Mouse (Mus musculus): Measurements from ENCODE around the gene Prr19. TPM values are rescaled to one million over a fixed set of nuclear protein-coding genes. Genes with fewer than 3 reads are reported as not detected.

The Prr19 gene
- total RNA-seq, 2 experiments from 2014 or later = 0.52 to 0.87 TPM

GRCm38 (mm10) chr7:25274996-25275395 lies 26.2 kb upstream of the Prr19 start:
- intact Hi-C loops (cut with DNase I) = no loop called here
- no peak for DNase-seq

GRCm38 (mm10) chr7:25275555-25276298 lies 25.5 kb upstream of the Prr19 start:
- DNase-seq = no peak
- intact Hi-C loops (cut with DNase I) = no loop called here

- DNase-seq = no peak
- intact Hi-C loops (cut with DNase I) = no loop called here
Observed at GRCm38 (mm10) chr7:25277405-25277804, 23.8 kb upstream of the Prr19 start.

GRCm38 (mm10) chr7:25277998-25278340 lies 23.2 kb upstream of the Prr19 start:
- no peak for DNase-seq
- intact Hi-C loops (cut with DNase I) = loop anchor here (2.0 kb wide), 1 partner anchor 37 kb away; no protein-coding TSS in a partner anchor

- intact Hi-C loops (cut with DNase I) = loop anchor here (2.0 kb wide), 1 partner anchor 38 kb away; no protein-coding TSS in a partner anchor
- DNase-seq = peak; percentile 87
Observed at GRCm38 (mm10) chr7:25278341-25279075, 22.7 kb upstream of the Prr19 start.

- intact Hi-C loops (cut with DNase I) = loop anchor here (2.0 kb wide), 1 partner anchor 38 kb away; no protein-coding TSS in a partner anchor
- peak; percentile 96 for DNase-seq
Observed at GRCm38 (mm10) chr7:25279076-25279860, 21.9 kb upstream of the Prr19 start.

GRCm38 (mm10) chr7:25279861-25280791 lies 21.1 kb upstream of the Prr19 start:
- peak; percentile 43 for DNase-seq
- intact Hi-C loops (cut with DNase I) = loop anchor here (2.0 kb wide), 1 partner anchor 39 kb away; no protein-coding TSS in a partner anchor

- DNase-seq = no peak
- intact Hi-C loops (cut with DNase I) = no loop called here
Observed at GRCm38 (mm10) chr7:25281166-25281733, 20.0 kb upstream of the Prr19 start.

- peak; percentile 99 for DNase-seq
Observed at GRCm38 (mm10) chr7:25281734-25282601, 19.2 kb upstream of the Prr19 start.

GRCm38 (mm10) chr7:25282731-25283211 lies 18.4 kb upstream of the Prr19 start:
- peak; percentile 56 for DNase-seq
- intact Hi-C loops (cut with DNase I) = no loop called here

More at GRCm38 (mm10) chr7:25281734-25282601, 19.2 kb upstream of the Prr19 start:
- intact Hi-C loops (cut with DNase I) = no loop called here

- DNase-seq = no peak
- intact Hi-C loops (cut with DNase I) = no loop called here
Observed at GRCm38 (mm10) chr7:25283637-25284036, 17.6 kb upstream of the Prr19 start.

GRCm38 (mm10) chr7:25284171-25284570 lies 17.0 kb upstream of the Prr19 start:
- intact Hi-C loops (cut with DNase I) = no loop called here

GRCm38 (mm10) chr7:25284766-25285165 lies 16.4 kb upstream of the Prr19 start:
- intact Hi-C loops (cut with DNase I) = no loop called here
- peak; percentile 45 for DNase-seq

More at GRCm38 (mm10) chr7:25284171-25284570, 17.0 kb upstream of the Prr19 start:
- no peak for DNase-seq

- intact Hi-C loops (cut with DNase I) = no loop called here
Observed at GRCm38 (mm10) chr7:25285511-25286238, 15.5 kb upstream of the Prr19 start.

GRCm38 (mm10) chr7:25286989-25287388 lies 14.2 kb upstream of the Prr19 start:
- intact Hi-C loops (cut with DNase I) = no loop called here
- no peak for DNase-seq

More at GRCm38 (mm10) chr7:25285511-25286238, 15.5 kb upstream of the Prr19 start:
- DNase-seq = no peak

- intact Hi-C loops (cut with DNase I) = no loop called here
- no peak for DNase-seq
Observed at GRCm38 (mm10) chr7:25288011-25288410, 13.2 kb upstream of the Prr19 start.

GRCm38 (mm10) chr7:25288721-25289120 lies 12.5 kb upstream of the Prr19 start:
- intact Hi-C loops (cut with DNase I) = no loop called here
- no peak for DNase-seq

- no peak for DNase-seq
- intact Hi-C loops (cut with DNase I) = no loop called here
Observed at GRCm38 (mm10) chr7:25289925-25290324, 11.3 kb upstream of the Prr19 start.

Data from left cerebral cortex, postnatal 4 days (tissue).